Mouse (Mus musculus): ENCODE results near the gene Csf2ra.
"Not testable (repeated sequence)": the region's sequence is repeated elsewhere in the genome, so short reads cannot be mapped to it uniquely, and the experiment has no call there.

The Csf2ra gene

DNA sequence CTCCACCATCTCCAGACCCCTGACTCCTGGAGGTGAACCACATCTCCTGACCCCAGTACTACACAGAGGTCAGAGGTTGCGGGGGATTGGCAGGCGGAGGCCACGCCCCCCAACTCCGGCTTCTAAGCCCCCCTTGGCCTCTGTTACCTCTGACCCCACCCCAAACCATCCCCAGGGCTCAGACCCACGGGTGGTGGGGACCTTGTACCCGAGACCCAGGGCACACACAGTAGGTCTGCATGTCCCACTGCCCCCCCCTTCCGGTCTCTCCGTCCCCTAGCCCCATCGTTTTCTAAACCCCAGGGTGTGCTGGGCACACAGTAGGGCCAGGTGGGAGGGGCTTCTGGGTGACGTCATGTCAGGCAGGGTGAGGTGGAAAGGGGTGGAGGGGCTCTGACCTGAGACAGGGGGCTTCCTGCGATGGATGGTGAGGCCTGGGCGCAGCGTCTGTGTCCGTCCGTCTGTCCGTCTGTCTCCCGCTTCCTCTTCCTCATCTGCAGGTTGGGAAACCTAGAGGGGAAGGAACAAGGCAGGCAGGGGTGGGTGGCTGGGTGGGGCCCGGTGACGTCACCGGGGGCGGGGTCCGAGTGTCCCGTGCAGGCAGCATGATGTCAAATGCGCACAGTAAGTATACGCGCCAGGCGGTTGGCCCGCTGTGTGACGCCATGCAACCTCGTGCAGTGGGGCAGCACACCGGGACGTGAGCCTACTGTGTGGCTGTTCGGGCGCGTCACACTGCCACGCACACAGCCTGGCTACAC is at the start of gene Csf2ra:
Gene Csf2ra (minus strand): TSS at position 489 of the 761 bp plus-strand sequence.
- no peak for DNase-seq

DNA sequence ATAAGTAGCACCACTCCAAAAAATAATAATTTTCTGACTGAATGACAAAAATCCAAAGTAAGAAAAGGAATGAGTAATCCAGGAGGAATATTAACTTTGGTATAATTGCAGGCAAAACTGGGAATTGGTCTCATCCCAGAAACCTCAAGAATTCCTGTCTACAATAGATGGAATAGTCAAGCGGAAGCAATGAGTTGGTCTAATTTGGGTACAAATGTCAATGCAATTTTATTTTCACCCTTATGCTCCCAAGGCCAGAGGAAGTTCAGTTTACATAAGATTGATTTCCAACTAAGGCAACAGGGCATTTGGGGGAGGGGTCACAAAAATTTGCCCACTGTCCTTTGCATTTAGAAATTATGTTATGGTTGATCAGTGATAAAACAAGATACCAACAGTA is 47.2 kb upstream of the Csf2ra start:
- DNase-seq, result no peak

- not testable (repeated sequence) for DNase-seq
Observed at GRCm38 (mm10) chr19:61269141-61269540, 40.9 kb upstream of the Csf2ra start.

DNA sequence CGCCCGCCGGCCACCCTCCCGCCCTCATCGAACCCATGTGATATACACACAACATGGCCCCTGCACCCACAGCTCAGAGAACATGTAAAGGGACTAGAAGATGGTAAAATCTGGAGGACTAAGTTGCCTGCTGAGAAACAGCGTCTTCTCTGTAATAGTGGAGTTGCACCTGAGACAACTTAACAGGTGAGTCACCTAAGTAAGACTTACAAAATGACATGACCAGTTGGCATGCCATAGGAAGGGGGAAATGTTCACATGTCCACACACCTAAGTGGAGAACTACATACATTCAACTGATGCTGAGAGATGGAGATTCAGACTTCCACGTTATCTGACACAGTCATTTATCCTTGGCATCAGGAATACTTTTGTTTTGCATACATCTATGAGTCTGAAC is 38.9 kb upstream of the Csf2ra start:
- DNase-seq, result no peak

DNA sequence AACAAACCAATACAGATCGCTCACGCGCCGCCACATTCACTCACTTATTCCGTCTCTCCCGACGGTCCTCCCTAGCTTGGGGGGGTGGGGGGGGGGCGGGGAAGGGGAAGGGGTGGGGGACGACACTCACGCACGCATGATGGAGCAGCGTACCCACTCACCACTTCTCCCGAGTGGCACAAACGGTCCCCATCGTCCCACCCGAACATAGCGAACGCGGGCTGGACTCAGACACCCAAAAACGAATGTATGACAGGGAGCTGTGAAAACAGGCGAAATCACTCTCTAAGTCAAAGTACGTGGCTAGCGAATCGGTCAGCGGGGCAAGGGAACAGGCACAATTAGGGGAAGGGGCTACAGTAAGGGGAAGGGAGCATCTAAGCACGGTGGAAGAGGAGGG is 38.4 kb upstream of the Csf2ra start:
- DNase-seq, result peak; percentile 20

- peak; percentile 20 for DNase-seq
Observed at GRCm38 (mm10) chr19:61266246-61266615, 38.0 kb upstream of the Csf2ra start.

DNA sequence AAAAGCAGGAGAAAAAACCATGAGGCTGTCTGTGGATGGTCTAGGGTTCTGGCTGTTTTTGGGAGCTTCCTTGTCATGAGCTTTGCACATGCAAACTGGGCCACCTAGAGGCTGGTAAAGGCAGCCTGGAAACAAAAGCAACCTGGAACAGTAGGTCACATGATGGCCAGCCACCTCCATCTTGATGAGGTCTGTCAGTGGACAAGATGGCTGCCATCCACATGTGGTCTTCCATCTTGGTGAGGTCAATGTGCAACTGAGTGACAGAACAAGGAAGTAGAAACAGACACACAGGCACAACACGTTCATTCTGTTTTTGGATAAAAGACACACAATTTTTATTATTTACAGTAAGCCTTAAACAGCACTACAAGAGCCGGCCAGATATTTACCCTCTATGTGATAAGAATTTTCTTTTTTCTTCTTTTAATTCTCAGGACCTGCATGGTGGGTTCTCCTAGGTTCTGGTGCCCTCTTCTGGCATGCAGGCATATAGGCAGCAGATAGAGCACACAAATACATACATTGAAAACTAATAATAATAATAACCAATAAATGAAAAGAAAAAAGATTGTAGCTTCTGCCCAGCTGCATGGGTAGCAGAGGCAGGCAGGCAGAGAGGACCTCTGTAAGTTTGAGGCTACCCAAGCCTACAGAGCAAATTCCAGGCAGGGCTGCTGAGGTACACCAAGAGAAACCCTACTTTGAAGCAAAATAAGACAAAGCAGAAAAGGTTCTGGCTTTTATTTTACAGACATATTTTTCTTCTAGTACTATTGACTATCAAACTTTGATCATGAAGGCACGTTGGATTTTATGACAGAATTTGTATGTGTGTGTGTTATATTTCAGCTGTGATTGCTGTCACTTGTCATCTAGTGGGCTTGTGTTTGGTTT is 37.4 kb upstream of the Csf2ra start:
- DNase-seq, result peak; percentile 34

- no peak for DNase-seq
Observed at GRCm38 (mm10) chr19:61264933-61265332, 36.7 kb upstream of the Csf2ra start.

DNA sequence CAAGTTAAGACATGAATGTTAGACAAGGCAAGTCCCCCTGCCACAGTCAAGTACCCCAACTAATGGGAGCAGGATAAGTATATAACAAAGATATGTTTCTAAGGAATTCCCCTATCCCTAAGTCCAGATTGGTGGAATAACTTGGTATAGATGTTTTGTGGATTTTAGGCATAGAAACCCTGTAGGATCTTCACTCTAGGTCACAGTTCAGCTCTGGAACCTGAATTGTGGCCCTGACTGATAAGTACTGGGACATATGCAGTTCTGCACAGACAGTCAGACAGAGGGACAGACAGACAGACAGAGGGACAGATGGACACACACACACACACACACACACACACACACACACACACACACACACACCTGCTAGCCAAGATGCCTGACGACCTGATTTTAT is 36.0 kb upstream of the Csf2ra start:
- DNase-seq, result no peak

DNA sequence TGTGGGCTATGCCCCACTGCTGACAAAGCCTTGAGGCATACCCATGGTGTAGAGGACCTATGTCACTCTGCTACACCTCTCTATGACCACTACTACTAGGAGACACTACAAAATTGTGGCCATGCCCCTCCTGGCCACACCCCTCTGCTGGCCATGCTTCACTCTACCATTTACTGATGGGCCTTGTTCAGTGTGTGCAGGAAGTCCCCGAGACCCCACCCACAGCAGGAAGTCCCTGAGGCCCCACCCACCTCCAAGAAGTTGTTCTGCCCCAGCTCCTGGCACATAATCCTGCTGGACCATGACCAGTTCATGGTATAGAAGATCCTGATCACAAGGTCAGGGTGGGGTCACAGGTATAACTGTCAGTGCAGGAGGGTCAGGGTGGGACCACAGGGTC is 33.0 kb upstream of the Csf2ra start:
- no peak for DNase-seq

DNA sequence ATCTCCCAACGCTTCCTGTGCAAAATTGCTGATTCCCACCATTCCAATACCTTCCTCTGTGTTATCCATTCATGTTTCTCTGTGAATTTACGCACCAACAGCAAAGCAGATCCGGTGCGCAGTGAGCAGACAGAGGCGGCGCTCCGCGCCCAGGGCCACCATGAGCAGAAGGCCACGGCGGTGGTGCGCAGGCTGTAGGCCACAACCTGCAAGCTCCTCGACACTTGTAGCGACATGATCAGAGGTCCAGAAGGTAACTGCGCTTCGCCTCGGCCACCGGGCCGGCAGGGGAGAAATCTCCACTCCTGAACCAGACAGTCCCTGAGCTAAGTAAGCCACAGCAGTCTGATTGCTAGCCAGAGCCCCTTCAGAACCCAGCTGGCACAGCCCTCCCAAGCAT is 29.5 kb upstream of the Csf2ra start:
- no peak for DNase-seq

- no peak for DNase-seq
Observed at GRCm38 (mm10) chr19:61256166-61256887, 28.1 kb upstream of the Csf2ra start.

- not testable (repeated sequence) for DNase-seq
Observed at GRCm38 (mm10) chr19:61247334-61247733, 19.1 kb upstream of the Csf2ra start.

GRCm38 (mm10) chr19:61244721-61245436 is 16.6 kb upstream of the Csf2ra start:
- DNase-seq, result no peak

DNA sequence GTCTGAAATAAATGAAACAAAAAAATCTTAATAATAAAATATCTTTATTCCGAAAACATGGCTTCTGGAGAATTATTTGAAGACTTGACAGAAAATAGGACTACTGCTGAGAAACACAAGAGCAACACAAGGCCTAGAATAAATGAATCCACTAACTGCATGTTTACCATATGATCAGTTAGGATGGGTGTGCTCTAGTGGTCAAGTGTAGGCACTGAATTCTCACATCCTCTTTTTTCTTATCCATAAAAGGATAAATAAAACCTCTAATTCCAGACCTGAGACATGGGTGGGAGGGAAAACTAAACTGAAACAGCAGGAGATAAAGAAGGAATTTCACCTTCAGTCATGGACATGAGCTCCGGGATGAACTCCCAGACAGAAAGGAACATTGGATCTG is 9.7 kb upstream of the Csf2ra start:
- no peak for DNase-seq

DNA sequence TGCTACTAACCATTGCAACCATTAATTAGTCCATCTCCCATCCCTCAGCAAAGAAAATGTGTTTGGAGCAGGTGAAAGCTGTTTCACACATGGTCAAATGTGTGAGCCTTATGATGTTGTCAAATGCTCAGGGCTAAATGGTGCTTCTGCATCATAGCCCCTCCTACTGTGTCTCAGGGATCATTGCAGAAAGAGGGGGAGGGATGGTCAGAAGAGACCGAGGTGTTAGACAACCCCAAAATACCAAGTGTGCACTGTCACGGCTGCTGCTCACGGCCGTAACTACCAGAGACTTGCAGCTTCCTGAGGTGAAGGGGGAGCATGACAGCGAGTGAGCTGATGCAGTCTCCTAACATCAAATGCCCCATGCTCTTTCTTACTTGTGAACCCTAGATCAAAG is 6.3 kb upstream of the Csf2ra start:
- DNase-seq, result no peak

DNA sequence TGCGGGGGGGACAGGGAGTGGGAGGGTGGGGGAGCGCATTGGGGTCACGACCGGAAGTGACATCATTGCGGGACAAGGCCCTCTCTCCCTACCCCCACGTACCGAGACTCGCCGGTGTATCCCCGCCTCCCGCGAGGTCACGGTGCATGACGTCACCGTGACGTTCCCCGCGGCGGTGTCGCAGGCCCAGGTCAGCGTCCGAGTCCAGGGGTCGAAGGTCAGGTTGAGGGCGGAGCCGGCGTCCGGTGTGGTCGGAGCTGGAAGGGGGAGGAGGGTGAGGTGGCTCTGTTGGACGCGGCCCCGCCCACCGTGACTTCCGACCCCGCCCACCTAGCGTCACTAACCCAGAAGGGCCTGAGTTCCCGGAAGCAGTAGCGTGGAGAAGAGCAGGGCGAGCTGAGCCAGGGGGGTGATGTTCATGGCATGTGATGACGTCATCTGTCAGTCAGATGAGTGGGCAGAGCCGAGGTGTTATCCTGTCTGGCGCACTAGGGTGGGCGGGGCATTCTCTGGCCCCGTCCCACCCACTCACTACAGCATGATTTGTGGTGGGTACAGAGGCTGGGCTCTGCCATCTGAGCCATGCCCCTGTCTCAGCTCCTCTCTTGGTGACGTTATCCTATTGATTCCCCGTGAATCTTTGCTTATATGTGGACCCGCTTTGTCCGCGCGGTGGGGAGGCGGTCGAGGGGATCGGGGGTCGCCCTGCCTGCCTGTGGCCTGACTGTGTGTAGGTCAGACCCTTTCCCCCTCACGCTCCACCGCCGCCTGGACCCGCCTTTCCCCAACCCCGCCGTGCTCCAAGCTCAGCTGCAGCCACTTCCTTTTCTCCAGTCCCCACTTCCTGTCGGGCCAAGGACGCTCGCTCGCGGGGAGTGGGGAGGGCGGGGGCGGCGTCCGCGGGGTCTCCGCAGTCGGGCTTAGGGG is 1.0 kb downstream of the Csf2ra start:
- peak; percentile 88 for DNase-seq

GRCm38 (mm10) chr19:61226401-61226927 is 1.8 kb downstream of the Csf2ra start:
- DNase-seq, result peak; percentile 82

- peak; percentile 84 for DNase-seq
Observed at GRCm38 (mm10) chr19:61225526-61226400, 2.5 kb downstream of the Csf2ra start.
